Mouse (Mus musculus) thymus, adult 2 months (tissue): ENCODE data around the gene Ankle1. TPM values are rescaled to one million over a fixed set of nuclear protein-coding genes. Genes with fewer than 3 reads are reported as not detected.

Experiments used
- DNase-seq: peaks from one replicate; pipeline ENCODE4 v3.0.0; 2021
- H3K27ac ChIP-seq: fragments of 200-500 bp; 2 replicates; pipeline ENCODE4 v1.5.1; 2012; ENCODE audit warnings: low read length, control low read depth; ENCODE audit not compliant: control insufficient read depth, insufficient read depth
- H3K27me3 ChIP-seq: fragments of 200-500 bp; 2 replicates; pipeline ENCODE4 v1.6.1; 2012; ENCODE audit warnings: mild to moderate bottlenecking, low read length, moderate library complexity, mixed read lengths; ENCODE audit not compliant: control insufficient read depth, insufficient read depth
- H3K36me3 ChIP-seq: fragments of 200-500 bp; 2 replicates; pipeline ENCODE4 v1.6.1; 2012; ENCODE audit warnings: mild to moderate bottlenecking, low read length, moderate library complexity; ENCODE audit not compliant: control insufficient read depth, insufficient read depth
- H3K4me1 ChIP-seq: fragments of 200-500 bp; replicated peaks from 2 replicates; pipeline ENCODE4 v1.6.1; 2012; ENCODE audit warnings: low read length; ENCODE audit not compliant: control insufficient read depth, insufficient read depth
- H3K4me3 ChIP-seq: fragments of 200-500 bp; 2 replicates; pipeline ENCODE4 v1.5.1; 2012; ENCODE audit warnings: mild to moderate bottlenecking, low read length, control low read depth, moderate library complexity; ENCODE audit not compliant: control insufficient read depth, insufficient read depth
- CTCF ChIP-seq: fragments of 200-500 bp; IDR thresholded peaks from 2 replicates; pipeline ENCODE4 v1.5.1; 2012; ENCODE audit warnings: mild to moderate bottlenecking, control low read depth, low read length, moderate library complexity, borderline replicate concordance; ENCODE audit not compliant: control insufficient read depth, poor library complexity, insufficient read depth; ENCODE audit errors: extremely low read depth
- POLR2A ChIP-seq: fragments of 200-500 bp; IDR thresholded peaks from 2 replicates; pipeline ENCODE4 v1.6.1; 2012; ENCODE audit warnings: mild to moderate bottlenecking, low read length, control low read depth, moderate library complexity; ENCODE audit not compliant: control insufficient read depth, poor library complexity, insufficient read depth; ENCODE audit errors: extremely low read depth
- WGBS: fragments of 180-500 bp; shearing (Covaris S2); methylation state at CpG from one replicate; pipeline ENCODE4 v1.1.7; 2018; 5-methylcytosine and 5-hydroxymethylcytosine counted together
- polyA plus RNA-seq: library from polyadenylated mRNA; depleted of rRNA; stranded (reverse); fragments of >200 nt; gene quantifications from 2 replicates; pipeline ENCODE4 v1.2.3, GENCODE M21; 2012

The Ankle1 gene
- polyA plus RNA-seq, 1 experiment, result 60.0 TPM

DNA sequence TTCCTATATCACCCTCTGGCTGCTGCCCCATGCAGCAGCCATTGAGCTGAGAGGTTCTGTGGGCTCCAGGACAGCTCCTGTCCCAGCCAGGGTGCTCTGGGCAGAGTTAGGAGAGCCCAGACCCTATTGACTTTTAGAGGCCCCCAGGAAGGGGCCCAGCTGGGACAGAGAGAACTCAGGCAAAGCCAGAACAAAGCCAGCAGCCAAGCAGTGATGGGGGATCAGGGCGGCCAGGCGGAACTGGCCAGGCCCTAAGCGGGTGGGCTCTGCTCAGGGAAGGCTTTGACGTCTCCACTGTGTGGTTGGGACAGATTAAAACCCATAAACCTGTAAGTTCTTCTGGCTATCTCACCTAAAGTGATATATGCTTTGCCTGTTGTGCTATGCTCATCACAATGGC is 26.8 kb upstream of the Ankle1 start:
- WGBS, result 93% methylated on average over 4 of the region's 4 CpGs
- Histone ChIP-seq H3K27ac (no peak overlapping the region), H3K4me3 (no peak overlapping the region), H3K4me1 (peaks cover 29% of the 10 kb centered on the region), H3K36me3 (no peaks in the 10 kb centered on the region), H3K27me3 (peaks cover 16% of the 10 kb centered on the region; the same call in 1 of the 2 replicates)
- TF ChIP-seq POLR2A (no peak), CTCF (no peak)
- DNase-seq, result no peak

DNA sequence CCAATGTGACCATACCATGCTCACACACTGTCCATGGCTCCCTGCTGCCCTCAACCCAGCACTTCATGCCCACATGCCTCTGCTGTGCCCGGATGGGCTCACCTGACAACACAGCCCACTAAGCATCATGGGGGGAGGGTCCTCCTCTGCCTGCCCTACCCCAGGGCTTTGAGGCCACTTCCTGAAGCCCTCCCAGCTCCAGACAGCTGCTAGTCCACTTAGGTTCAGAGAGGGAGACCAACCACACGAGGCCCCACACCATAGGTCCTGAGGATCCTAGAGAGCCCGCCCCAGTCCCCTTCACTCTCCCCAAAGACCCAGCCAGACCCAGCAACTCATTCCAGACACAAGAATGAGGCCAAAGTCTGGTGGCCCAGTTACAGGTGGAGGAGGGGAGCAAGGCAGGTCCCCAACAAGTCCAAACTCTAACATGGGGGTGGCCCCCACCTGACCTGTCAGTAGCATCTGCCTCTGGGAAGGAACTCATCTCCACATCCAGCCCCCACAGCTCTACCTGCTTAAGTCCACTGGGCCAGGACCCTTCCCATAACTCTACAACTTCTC is 26.2 kb upstream of the Ankle1 start:
- 80% methylated on average over 3 of the region's 3 CpGs for WGBS
- TF ChIP-seq POLR2A (no peak), CTCF (no peak)
- Histone ChIP-seq H3K27ac (no peak overlapping the region), H3K36me3 (no peaks in the 10 kb centered on the region), H3K4me3 (no peak overlapping the region), H3K4me1 (peaks cover 29% of the 10 kb centered on the region), H3K27me3 (peaks cover 16% of the 10 kb centered on the region; the same call in 1 of the 2 replicates)
- DNase-seq, result no peak

DNA sequence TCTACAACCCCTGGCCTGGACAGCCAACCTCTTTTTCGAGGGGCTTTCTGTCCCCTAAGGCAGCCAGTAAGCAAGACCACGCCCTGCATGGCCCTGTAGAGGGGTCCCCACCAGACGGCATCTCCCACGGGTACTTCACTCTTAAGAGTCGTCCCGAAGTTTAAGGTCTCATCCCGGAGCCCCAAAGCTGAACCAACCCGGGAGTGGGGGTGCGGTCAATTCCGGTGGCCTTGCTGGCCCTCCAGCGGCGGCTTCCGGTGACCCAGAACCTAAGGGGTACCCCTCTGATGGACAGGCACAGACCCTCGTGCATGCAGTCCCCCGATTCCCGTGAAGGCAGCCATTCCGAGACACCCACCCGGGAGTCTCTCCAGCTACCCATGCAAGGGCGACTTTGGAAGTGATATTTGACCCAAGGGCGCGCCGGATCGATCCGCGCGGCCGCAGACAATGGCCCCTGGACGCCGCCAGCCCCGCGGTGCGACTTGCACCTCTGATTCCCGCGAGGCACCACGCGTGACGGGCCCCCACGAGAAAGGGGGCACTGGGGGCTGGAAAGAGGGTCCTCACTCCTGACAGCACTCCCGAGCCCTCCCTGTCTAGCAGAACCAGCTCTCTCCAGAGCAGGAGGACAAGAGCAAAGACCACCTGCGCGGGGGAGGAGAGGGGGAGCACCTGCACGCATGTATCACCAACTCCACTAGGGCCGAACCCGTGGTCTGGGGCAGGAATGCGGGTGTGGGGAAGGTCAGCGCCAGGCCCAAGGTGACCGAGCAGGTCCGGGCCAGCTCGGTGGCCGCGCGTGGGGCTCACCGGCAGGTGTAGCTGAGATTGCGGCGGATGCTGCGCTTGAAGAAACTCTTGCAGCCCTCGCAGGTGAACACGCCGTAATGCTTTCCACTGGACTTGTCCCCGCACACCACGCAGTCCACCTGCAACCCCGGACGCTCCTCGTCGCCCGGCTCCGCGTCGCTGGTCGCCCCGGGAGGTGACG is 25.3 kb upstream of the Ankle1 start:
- WGBS, result 14% methylated on average over 72 of the region's 72 CpGs
- Histone ChIP-seq H3K4me3 (peak overlapping the region; percentile 57), H3K36me3 (no peaks in the 10 kb centered on the region), H3K27me3 (peaks cover 16% of the 10 kb centered on the region; the same call in 1 of the 2 replicates), H3K4me1 (peaks cover 26% of the 10 kb centered on the region), H3K27ac (no peak overlapping the region)
- no peak for DNase-seq
- TF ChIP-seq CTCF (no peak), POLR2A (no peak)

DNA sequence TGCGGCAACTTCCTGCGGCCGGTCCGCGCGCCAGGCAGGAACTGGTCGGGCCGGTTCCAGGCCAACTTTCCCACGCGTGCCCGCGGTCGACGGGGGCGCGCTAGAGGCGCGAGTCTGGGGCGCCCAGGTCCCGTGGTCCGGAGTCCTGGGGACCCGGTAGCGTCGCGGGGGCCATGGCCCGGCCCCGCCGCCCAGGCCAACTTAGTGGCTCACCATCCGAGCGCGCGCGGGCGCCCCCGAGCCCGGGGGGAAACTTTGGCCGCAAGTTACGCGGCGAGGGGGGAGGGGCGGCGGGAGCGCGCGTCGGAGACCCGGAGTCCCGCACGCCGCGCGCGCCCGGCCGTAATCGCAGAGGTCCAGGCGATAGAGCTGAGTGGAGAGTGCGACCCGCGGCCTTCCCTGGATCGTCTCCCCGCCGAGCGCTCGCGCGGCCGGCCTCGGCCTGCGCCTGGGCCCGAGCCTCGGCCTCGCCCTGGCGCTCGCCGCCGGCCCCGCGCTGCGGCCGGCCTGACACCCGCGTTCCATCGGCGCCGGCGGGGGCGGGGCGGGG is 24.3 kb upstream of the Ankle1 start, which contains the start of gene Nr2f6:
Gene Nr2f6, minus strand, starts transcription at position 540 of the 550 bp plus-strand sequence.
- peaks cover 16% of the 10 kb centered on the region; the same call in 1 of the 2 replicates for H3K27me3 ChIP-seq
- H3K36me3 ChIP-seq, result no peaks in the 10 kb centered on the region
- H3K27ac ChIP-seq, result no peak within 1 kb of the TSS
- 5% methylated on average over 89 of the region's 89 CpGs for WGBS
- H3K4me3 ChIP-seq, result peak within 1 kb of the TSS; percentile 57
- DNase-seq, result peak; percentile 34
- H3K4me1 ChIP-seq, result peaks cover 19% of the 10 kb centered on the region
- TF ChIP-seq CTCF (no peak), POLR2A (no peak)

DNA sequence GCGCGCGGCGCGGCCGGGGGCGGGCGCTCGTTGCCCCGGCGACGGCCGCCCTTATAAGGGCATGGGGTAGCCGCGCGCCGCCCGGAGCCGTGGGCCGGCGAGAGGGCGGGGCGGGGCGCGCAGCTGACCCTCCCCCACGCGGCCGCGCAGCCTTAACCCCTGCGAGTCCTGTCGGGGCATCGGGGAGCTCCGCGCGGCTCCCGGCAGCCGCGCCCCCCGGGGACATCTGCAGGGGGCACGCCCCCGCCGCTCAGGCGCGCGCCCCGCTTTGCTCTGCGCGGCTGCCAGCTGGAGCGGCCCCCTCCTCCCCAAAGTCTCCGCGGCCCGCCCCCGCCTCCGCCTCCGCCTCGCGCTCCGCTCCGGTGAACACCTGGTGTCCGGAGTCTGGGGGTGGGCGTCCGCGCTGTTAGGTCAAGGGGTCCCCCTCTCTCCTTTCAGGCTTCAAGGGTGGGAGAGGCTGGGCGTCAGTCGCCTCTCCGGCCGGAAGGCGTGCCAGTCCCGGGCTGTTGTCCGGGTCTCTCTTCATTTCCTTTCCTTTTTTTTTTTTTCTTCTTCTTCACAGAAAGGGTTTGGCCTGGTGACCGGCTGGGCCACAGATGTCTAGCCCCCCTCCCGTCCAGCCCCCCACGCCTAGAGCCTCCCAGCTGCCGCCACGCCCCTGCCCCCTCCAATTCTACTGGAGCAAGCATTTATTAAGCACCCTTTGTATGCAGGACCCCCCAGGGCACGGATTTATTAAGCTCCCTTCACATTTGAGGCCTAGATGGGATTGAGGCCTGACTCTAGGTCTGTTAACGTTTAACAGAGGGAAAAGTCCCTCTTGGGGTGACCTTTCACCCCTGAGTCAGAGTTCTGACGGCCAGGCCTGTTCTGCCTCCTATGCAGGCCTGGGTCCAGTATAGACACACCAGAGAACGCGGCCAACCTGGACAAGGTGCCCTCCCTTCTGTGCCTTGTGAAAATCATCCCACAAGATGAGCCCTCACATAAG is 23.5 kb upstream of the Ankle1 start:
- DNase-seq, result peak; percentile 64
- TF ChIP-seq CTCF, result no peak
- TF ChIP-seq POLR2A, result no peak
- no peak overlapping the region for H3K27ac ChIP-seq
- peaks cover 19% of the 10 kb centered on the region for H3K4me1 ChIP-seq
- no peaks in the 10 kb centered on the region for H3K36me3 ChIP-seq
- peaks cover 16% of the 10 kb centered on the region; the same call in 1 of the 2 replicates for H3K27me3 ChIP-seq
- H3K4me3 ChIP-seq, result peak overlapping the region; percentile 47
- 12% methylated on average over 66 of the region's 80 CpGs for WGBS
